Mouse (Mus musculus): ENCODE measurements around the gene Arl10. TPM values are rescaled to one million over a fixed set of nuclear protein-coding genes. Genes with fewer than 3 reads are reported as not detected.

The Arl10 gene
- total RNA-seq, 2 experiments from 2014 or later: 4.5 to 6.1 TPM

DNA sequence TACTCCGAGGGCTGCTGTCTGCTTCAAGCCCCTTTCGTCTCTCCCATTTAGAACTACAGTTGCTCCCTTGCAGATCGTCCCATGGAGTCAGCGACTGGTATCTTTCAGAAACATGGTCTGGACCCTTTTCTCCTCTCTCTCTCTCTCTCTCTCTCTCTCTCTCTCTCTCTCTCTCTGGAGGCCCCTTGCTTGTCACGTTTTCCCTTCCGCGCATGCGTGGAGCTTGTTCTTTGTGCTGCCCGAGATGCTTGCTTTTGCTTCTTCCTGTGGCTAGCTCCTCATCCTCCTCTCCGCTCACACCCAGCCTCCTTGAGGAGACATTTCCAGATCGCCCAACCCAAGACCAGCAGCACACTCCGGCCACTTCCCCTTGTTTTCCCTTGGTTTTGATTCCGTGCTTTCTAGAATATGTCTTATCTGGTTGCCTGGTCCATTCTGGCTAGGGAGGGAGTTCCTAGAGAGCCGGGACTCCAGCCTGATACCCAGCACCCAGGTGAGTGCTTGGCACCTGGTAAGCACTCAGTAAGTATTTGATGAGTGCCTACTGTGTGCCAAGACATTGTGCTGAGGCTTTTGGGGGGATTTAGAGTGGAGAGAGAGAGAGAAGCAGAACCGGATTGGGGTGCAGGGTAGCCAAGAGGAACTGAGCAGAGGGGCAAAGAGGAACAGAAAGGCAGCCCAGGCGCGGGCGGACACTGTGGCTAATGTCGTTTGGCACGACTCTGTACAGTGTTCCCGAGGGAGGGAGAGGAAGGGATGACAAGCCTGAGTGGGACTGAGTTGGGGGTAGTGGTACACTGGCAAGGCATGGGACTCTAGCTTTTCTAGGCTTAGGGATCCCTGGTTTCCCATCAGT, 3.1 kb downstream of the Arl10 start:
- DNase-seq (ENCODE audit: low spot score): no peak
- intact Hi-C loops (cut with DNase I): loop anchor here (5.0 kb wide), 1 partner anchor 44 kb away; the partner anchor contains the start of gene Faf2

DNA sequence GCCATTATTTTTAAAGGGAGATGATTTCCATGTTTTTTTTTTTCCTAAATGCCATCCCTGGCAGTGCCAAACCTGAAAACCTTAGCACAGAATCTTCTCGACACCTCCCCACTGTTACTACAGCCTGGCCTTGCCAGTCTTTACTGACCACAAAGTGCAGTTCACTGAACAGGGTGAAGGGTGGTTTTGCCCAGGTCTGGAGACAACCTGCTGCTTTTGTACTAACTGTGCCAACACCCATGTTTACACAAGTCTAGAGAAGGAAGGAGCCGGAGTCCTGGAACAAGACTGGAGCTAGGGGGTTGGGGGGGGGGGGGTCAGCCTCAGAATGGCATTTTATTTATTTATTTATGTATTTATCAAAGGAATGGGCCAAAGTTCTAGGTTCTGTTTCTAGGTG, 6.6 kb downstream of the Arl10 start:
- intact Hi-C loops (cut with DNase I): no loop called here
- no peak for DNase-seq (ENCODE audit: low spot score)

DNA sequence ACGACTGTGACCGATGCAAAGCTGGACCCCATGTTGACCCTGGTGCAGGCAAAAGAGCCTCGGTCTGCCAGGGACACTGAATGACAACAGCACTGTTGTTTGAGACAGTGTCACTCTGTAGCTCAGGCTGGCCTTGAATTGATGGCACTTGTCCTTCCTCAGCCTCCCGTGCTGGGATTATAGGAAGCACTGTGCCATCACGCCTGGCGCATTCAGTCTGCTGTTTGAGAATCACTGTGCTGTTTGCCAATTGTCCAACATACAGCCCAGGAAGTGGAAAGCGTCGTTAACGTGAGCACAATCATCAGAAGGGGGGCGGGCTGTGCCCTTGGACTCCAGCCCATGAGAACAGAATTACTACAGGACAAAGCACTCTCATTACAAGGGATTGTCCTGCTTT, 7.3 kb downstream of the Arl10 start:
- intact Hi-C loops (cut with DNase I): no loop called here
- DNase-seq (ENCODE audit: low spot score): no peak

DNA sequence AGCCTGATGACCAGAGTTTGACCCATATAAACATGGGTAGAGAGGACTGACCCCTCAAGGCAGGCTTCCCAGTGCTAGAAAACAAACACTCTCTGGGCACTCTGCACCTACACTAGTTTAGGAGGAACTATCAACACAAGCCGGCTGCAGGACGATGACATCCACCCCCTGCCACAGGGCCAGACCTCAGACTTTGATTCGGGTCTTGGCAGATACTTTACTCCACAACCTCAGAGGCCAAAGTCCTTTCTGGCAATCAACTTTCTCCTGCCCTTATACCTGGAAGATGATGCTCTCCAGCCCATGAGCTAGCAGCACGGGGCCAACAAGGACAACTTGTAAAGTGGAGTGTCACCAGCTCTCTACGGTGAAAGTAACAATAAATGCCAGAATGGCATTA, 8.0 kb downstream of the Arl10 start:
- DNase-seq (ENCODE audit: low spot score): no peak
- intact Hi-C loops (cut with DNase I): no loop called here

DNA sequence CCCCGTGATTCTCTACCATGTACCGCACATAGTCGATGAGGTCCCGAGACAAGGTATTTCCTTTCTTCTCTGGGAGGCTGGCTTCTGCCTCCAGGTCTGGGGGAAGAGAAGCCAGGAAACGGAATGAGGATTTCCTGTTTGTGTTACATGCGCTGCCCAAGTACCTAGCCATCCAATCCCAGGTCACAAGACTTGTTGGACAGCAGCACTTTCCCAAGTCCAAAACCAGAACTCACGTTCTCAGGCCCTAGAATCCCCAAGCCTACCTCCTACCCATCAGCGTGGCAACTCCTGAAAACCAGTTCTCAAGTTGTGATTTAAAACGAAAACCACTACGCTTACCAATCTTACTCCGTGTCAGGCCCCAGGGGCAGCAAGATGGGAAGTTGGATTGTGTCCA, 11.0 kb downstream of the Arl10 start:
- intact Hi-C loops (cut with DNase I): no loop called here
- DNase-seq (ENCODE audit: low spot score): no peak

DNA sequence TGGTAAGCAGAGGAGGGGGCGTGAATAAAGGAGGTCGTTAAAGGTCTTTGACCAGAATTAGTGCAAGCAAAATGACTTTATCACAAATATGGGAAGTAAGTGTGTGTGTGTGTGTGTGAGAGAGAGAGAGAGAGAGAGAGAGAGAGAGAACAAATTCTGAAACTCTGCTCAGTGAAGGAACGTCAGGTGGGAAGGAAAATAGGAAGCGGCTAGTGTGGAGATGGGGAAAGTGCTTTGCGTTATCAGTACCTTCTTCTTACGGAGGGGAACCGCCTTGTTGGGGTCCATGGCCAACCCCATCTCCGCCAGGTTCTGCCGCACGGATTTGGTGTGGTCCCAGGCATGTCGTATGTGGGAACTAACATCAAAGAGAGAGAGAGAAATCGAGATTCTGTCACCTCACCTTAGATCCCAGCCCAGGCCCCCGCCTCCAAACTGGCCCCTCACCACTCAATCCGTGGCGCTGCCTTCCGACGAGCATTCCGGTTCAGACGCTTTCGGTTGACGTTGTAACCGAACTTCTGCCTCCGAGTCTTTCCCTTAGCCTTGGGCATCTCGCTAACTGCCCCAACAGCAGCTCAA, 14.7 kb downstream of the Arl10 start:
- intact Hi-C loops (cut with DNase I): loop anchor here (2.0 kb wide), 1 partner anchor 25 kb away; the partner anchor contains the start of gene 4833439L19Rik
- DNase-seq (ENCODE audit: low spot score): no peak

DNA sequence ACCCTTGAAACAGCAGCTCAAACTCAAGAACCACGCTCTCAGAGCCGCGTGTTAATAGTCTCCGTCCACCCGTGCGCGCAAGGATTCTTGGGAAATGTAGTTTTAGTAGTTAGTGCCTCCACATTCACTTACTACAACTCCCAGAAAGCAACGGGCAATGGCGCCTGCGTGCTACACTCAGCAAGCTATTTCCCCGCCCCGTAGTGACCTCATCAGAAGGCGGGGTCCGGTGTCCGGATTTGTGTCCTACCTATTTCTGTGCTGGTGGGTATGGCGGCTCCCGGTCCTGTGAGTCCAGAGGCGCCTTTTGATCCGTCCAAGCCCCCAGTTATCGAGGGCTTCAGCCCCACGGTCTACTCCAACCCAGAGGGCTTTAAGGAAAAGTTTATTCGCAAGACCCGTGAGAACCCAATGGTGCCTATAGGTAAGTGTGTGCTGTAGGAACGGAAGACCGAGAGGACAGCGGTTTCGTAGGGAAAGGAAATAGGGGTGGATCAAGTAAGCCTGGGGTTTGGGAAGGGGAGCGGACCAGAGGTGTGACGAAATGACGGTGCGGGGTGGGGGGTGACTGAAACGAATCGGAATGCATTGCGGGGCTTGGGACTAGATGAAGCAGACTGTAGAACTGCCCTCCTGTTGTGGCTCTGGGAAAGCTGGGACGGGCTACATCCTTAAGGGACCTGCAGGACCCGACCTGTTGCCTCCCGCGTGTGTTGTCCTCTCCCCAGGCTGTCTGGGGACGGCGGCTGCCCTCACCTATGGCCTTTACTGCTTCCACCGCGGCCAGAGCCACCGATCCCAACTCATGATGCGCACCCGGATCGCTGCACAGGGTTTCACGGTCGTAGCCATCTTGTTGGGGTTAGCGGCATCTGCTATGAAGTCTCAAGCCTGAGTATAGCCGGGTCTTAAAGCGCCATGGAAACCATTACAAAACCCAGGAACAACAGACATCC, 15.5 kb downstream of the Arl10 start, which contains the start of the genes Nop16 and Higd2a:
Gene Nop16, minus strand, starts transcription at position 95 of the 956 bp plus-strand sequence.
Gene Higd2a, plus strand, starts transcription at position 212 of the 956 bp plus-strand sequence.
- intact Hi-C loops (cut with DNase I): loop anchor here (2.0 kb wide), 3 partner anchors 17 to 31 kb away; partner anchors contain the start of genes 4833439L19Rik and Faf2
- DNase-seq (ENCODE audit: low spot score): peak; percentile 94

DNA sequence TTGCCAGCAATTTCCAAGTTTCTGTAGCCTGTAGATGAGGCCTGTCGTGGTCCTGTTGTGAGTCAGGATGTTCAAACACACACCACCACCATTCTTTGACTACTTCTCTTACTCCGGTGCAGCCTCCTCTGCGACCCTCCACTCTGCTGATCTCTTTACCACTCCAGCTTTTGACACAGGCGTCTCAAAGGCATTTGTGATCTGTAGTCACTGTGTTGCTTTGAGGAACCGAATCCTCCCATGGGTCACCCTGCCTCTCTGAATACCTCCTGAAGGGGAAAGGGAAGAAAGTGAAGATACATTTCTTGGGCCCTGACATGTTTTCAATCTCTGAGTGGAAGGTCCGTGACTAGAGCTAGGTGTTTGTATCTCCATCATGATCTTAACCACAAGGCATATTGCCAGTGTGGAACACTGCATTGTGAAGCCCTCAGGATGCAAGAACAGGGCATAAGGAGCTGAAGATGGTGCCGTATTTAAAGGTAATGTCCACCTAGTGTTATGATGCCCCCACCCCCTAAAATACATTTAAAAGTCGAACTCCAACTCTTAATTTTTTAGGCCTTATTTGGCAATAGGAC, 17.1 kb downstream of the Arl10 start:
- intact Hi-C loops (cut with DNase I): loop anchor here (2.0 kb wide), 2 partner anchors 15 to 29 kb away; partner anchors contain the start of gene Faf2
- no peak for DNase-seq (ENCODE audit: low spot score)

DNA sequence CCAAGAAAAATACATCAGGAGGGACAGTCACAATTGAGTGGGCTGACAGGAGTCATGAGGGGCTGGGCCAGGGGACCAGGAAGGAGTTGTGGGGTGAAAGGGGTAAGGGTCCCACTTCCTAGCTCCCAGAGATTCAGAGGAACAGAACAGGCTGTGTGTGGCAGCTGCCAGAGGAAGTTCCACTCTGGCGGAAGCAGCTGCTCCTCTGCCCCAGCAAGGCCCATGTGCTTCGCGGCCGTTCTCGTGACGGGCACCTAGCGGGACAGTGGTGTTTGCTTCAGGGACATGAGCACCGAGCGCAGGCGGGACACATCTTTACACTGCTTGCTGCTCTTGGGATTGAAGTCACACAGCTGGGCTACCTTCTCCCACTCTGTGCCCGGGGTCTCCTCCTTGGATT, 18.8 kb downstream of the Arl10 start:
- no peak for DNase-seq (ENCODE audit: low spot score)
- intact Hi-C loops (cut with DNase I): no loop called here

DNA sequence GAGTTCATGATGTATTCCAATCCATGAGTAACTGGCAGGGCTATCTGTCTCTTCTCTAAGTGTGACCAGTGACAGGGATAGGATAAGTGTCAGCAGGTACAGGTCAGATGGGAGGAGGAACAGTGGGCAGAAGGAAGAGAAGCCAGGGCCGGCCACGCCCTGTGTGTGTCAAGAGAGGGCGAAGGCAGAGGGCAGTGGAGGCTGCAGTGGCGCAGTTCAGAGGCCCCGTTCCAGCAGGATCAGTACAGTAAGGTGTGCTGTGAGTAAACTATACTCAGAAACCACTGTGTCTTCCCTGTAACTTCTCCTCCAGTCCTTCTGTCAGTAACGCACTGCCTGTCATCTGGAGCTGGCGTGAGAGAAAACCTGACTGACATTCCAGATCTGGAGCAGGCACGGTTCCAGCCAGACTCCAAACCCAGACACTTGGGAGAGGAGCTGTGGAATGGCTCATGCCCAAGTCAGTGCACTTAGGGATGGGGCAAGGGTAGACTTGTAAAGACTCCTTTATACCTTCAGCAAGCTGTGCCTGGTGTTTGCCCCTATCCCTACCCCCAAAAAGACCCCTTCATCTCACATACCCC, 21.4 kb downstream of the Arl10 start:
- DNase-seq (ENCODE audit: low spot score): no peak

DNA sequence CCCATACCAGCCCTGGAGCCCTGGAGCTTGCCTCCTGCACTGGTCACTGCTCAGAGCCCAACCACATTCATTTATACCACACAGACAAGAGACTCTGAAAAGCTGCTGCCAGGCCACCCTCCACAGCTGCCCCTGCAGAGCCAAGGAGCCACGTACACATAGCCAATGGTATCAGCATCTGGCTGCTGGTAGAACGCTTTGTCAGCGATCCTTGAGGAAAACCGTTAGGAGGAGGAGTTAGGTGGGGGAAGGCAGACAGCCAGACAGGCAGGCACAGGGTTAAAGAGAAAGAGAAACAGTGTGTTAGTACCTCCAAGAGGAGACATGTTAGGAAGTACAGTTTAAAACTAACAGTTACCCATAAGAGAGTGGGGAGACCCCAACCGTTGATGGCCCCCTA, 22.1 kb downstream of the Arl10 start:
- intact Hi-C loops (cut with DNase I): no loop called here
- no peak for DNase-seq (ENCODE audit: low spot score)

More for the DNA sequence above, 21.4 kb downstream of the Arl10 start:
- intact Hi-C loops (cut with DNase I): no loop called here

DNA sequence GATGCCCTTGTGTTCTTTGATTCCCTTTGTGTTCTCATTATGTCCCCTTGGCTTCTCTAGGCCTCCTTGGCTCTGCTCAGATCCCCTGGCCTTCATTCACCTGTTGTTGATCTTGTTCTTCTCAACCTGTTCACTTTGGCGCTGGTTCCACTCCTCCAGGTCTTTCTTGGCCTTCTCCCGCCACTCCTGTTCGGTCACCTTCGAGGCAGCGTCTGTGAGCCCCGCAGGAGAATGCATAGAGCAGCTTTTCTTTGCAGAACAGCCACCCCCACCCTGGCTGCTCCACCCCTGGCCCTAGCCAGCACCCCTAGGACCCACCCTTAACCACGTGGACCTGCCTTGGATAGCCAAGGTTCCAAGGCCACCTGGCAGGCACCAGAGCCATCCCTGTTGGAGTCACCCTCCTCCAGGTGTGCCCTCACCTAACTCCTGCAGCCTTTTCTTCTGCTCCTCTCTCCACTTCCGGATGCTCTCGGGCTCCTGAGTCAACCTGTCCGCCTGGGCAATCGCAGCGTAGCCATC, 23.9 kb downstream of the Arl10 start:
- intact Hi-C loops (cut with DNase I): no loop called here
- DNase-seq (ENCODE audit: low spot score): no peak

DNA sequence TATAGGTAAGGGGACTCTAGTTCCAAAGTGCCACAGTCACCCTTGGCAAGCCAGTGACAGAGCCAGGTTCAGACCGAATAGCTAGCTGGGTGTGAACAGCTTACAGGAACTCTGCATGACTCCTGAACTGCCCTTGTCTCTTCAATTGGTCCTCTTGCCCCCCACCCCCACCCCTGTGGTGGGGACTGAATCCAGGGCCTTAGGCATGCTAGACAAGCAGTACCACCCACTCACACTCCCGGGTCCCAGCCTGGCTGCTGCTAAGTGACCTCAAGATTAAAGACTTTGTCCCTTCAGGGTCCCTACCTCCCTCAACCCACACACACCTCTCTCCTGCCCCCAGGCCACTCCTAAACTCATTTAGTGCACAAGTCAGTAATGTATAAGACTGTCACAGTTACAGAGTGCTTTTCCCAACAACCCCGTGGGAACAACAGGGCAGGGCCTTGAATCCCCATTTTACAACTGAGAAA, 27.9 kb downstream of the Arl10 start:
- intact Hi-C loops (cut with DNase I): no loop called here
- no peak for DNase-seq (ENCODE audit: low spot score)

DNA sequence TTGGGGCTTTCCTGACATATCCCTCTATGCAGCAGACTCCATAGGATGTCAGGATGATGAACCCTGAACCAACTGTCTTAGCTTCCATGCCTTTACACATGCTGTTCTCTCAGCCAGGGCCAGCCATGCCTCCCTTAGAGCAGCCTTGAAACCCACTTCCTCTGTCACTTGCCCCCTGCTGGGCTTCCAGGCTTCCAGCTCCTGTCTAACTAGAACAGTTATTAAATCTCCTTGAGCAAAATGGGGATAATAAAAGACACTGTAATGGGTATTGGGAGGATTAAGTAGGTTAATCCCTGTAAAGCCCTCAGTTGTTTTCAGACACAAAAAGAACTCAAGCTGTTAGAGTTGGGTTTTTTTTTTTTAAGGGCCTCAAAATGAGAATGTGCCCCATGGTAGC, 28.7 kb downstream of the Arl10 start:
- no peak for DNase-seq (ENCODE audit: low spot score)
- intact Hi-C loops (cut with DNase I): no loop called here

DNA sequence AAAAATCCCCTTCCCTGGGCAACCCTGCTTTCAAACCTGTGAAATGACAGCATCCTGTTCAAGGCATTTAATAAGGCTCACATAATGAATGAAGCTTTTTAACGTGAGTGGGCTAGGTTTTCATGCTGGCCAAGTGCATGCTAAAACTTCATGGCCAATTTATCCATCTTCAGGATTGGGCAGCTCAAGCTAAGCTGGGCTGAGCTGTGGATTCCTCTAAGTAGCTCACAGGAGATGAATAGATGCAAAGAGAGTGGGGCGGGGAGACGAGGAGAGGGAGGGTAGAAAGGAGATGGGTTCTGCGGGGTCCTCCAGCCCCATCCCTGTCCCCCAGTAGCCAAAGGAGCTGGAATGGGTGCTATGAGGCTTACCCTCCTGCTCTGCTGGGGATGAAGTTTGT, 29.4 kb downstream of the Arl10 start:
- no peak for DNase-seq (ENCODE audit: low spot score)
- intact Hi-C loops (cut with DNase I): no loop called here

DNA sequence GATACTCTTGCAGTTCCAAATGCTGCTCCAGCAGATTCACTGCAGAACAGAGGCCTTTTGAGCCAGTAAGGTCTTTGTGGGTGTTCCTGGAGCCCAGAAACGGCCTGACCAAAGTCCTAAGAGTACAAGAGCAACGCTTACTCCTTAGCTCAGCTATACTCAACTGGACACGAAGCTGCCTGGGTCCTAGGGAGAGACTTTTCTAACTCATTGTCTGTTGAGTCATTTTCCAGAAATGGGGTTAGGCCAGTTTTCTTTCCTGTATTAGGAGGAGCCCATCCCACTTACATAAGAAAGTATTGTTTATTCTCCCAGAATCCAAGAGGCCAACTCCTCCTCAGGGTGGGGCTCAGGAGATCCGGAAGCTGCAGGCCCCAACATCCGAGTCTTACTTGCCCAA, 30.6 kb downstream of the Arl10 start:
- peak; percentile 21 for DNase-seq (ENCODE audit: low spot score)
- intact Hi-C loops (cut with DNase I): no loop called here

DNA sequence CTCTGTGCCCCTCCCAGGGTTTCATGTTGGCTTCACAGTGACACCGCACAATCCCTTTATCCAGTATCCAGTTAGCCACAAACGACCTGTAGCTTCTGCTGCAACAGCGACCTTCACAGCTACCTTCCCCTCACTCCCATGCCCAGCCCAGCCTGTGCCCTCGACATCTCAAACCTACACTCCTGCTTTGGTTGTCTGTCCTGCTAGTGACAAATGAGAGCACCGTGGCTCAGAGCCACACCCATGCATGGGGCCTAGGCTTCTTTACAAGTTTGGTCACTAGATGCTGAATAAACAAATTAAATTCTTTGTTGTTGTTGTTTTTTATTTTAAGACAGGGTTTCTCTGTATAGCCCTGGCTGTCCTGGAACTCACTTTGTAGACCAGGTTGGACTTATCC, 32.4 kb downstream of the Arl10 start:
- DNase-seq (ENCODE audit: low spot score): no peak
- intact Hi-C loops (cut with DNase I): loop anchor here (2.0 kb wide), 1 partner anchor 16 kb away; the partner anchor contains the start of genes Higd2a and Nop16

DNA sequence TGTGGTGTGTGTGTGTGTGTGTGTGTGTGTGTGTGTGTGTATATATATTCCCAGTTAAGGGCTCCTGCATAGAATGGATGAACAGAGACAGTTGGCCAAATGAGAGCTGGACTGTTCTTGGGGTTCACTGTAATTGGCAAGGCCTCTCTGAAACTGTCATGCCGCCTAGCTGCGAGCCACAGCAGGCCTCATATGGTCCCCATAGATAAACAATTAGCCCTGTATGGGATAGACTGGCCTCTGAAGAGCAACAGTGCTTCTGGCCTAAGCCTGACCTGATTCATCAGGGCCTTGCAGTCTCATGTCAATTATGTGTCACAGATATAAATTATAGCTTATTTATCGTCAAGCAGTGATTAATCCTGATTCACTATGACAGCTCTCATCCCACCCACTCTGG, 33.2 kb downstream of the Arl10 start:
- intact Hi-C loops (cut with DNase I): no loop called here
- no peak for DNase-seq (ENCODE audit: low spot score)

DNA sequence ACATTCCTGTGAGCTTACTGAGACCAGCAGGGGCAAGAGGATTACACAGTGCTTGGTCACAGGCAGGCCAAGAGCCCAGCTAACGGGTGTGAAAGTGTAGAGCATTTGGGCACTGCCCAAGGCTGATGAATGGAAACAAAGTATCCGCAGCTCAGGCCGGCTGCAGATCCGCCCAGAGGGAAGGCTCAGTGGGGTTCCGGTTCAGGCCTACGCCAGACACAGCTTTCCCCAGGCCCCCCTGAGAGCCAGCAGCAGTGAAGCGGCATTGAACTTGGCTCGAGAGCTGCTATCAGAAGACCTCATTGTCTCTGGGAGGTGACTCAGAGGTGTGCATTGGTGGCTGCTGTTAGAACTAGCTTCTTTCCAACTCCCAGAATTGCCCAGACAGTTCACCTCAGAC, 33.9 kb downstream of the Arl10 start:
- DNase-seq (ENCODE audit: low spot score): peak; percentile 38
- intact Hi-C loops (cut with DNase I): no loop called here
